Mouse (Mus musculus): ENCODE results near the gene Uprt.

DNA sequence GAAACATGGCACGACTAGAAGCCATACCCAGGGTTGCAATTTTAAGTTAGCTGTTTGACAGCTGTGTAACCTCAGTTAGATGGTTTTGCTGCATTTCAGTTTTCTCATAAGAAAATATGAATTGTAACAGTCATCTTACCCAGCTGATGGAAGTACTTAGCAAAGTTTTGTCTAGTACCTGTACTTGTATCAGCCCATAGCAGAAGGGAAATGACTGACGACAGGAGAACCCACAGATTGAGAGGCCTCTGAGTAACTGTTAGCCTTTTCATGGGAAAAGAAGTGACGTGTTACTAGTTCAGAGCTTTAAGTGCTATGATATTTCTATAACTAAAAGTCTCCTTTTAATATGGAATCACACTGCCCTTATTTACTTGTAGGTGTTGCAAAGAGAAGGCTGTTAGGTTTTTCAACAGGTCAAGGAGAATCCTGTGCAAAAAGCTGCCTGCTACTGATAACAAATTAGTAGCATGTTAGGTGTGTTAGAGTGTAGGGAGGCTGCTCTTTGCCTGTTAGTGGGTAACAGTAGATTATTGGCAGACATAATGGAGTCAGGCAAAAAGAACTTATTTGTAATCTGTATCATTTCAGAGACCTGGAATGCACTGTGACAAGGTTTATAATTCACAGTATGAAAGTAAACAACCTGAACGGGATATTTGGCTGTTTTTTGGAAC lies 61.4 kb downstream of the Uprt start:
- TF ChIP-seq ZKSCAN1 (IDR thresholded peaks at IDR 0.05; ENCODE audit: borderline replicate concordance, low read depth, low read length) = no peak
- no peak for TF ChIP-seq CTCF (conservative IDR thresholded peaks at IDR 0.05 in 1 of 2, IDR thresholded peaks at IDR 0.05 in 1 of 2; ENCODE audit: low read depth in 2 of 2, low read length in 2 of 2)
- no peak for TF ChIP-seq POLR2A (IDR thresholded peaks at IDR 0.05; ENCODE audit: low read depth, low read length)
- TF ChIP-seq ETS1 (conservative IDR thresholded peaks at IDR 0.05; ENCODE audit: low read depth, low read length) = no peak
- TF ChIP-seq USF1 (IDR thresholded peaks at IDR 0.05; ENCODE audit: low read depth, low read length) = no peak
- no peak for TF ChIP-seq NELFE (IDR thresholded peaks at IDR 0.05; ENCODE audit: low read depth, low read length)
- TF ChIP-seq BHLHE40 (IDR thresholded peaks at IDR 0.05; ENCODE audit: low read depth, low read length) = no peak
- TF ChIP-seq RAD21 (IDR thresholded peaks at IDR 0.05; ENCODE audit: low read depth, low read length) = no peak
- TF ChIP-seq MAFK (IDR thresholded peaks at IDR 0.05; ENCODE audit: insufficient replicate concordance, low read length) = no peak
- TF ChIP-seq ZC3H11A (IDR thresholded peaks at IDR 0.05; ENCODE audit: low read depth, low read length) = no peak
- TF ChIP-seq EP300 (IDR thresholded peaks at IDR 0.05; ENCODE audit: low read length) = no peak
- TF ChIP-seq POLR2AphosphoS2 (IDR thresholded peaks at IDR 0.05; ENCODE audit: low read depth, low read length) = no peak

Measured in CH12.LX (cell line).